Mouse (Mus musculus) testis, adult 2 months (tissue): ENCODE measurements around the gene Fto. TPM values are rescaled to one million over a fixed set of nuclear protein-coding genes. Genes with fewer than 3 reads are reported as not detected.

ENCODE experiments used
- H3K27ac ChIP-seq: fragments of 200-500 bp; 2 replicates; pipeline ENCODE4 v1.5.1; 2012; ENCODE audit warnings: low read depth, low read length; ENCODE audit not compliant: control insufficient read depth, insufficient read depth
- H3K27me3 ChIP-seq: fragments of 200-500 bp; 2 replicates; pipeline ENCODE4 v1.6.1; 2012; ENCODE audit warnings: mild to moderate bottlenecking, low read length, moderate library complexity; ENCODE audit not compliant: control insufficient read depth, insufficient read depth
- H3K36me3 ChIP-seq: fragments of 200-500 bp; 2 replicates; pipeline ENCODE4 v1.6.1; 2012; ENCODE audit warnings: mild to moderate bottlenecking, low read length; ENCODE audit not compliant: control insufficient read depth, insufficient read depth
- H3K4me1 ChIP-seq: fragments of 200-500 bp; 2 replicates; pipeline ENCODE4 v1.6.1; 2012; ENCODE audit warnings: low read length; ENCODE audit not compliant: control insufficient read depth, insufficient read depth
- H3K4me3 ChIP-seq: fragments of 200-500 bp; 2 replicates; pipeline ENCODE4 v1.5.1; 2012; ENCODE audit warnings: low read depth, mild to moderate bottlenecking, low read length, moderate library complexity, mixed read lengths; ENCODE audit not compliant: control insufficient read depth
- CTCF ChIP-seq: fragments of 200-500 bp; IDR thresholded peaks from 2 replicates; pipeline ENCODE4 v1.5.1; 2012; ENCODE audit warnings: low read depth, mild to moderate bottlenecking, inconsistent platforms, low read length, moderate library complexity; ENCODE audit not compliant: control insufficient read depth, insufficient read depth, insufficient replicate concordance
- POLR2A ChIP-seq: fragments of 200-500 bp; IDR thresholded peaks from 2 replicates; pipeline ENCODE4 v1.6.1; 2012; ENCODE audit warnings: low read depth, mild to moderate bottlenecking, inconsistent platforms, low read length, moderate library complexity; ENCODE audit not compliant: control insufficient read depth
- polyA plus RNA-seq: library from polyadenylated mRNA; depleted of rRNA; stranded (reverse); fragments of >200 nt; gene quantifications from 2 replicates; pipeline ENCODE4 v1.2.3, GENCODE M21; 2012

Fto gene
- polyA plus RNA-seq, 1 experiment, result 56.4 TPM

DNA sequence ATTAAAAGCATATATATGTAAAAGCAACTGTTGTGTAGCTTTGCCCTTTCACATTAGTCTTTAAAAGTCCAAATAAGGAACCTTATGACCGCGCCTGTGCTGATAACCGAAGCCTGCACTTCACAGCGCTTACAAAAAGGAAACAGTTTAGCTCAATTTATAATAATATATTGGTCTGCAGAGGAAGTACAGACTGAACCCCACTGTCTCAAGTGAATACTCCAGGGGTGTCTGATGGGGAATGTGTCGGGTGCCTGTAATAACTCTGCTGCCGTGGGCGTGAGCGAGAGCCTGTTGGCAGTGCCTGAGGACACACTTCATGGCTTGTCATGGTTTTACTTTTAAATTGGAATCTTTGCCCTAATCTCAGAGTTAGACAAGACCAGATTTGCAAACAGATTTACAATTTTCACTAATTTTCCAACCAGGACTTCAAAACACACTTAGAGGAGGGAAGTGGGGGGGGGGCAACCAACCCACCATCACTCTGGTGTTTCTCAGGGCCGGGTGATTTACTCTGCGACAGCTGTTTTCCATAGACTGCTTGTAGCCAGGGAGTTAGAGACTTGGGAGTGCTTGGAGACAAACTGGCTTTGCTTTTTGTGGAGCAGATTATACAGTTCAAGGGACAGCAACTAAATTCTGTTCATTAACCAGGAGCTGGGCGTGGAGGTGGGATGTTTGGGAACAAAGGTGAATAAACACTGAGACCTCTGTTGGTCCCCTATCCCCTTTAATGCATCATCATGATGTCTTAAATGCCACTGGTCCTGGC, 131.5 kb downstream of the Fto start:
- H3K4me3 ChIP-seq, result no peak overlapping the region
- H3K36me3 ChIP-seq, result no peaks in the 10 kb centered on the region
- no peak overlapping the region for H3K27ac ChIP-seq
- H3K4me1 ChIP-seq, result no peaks in the 10 kb centered on the region; the same call in 1 of the 2 replicates
- H3K27me3 ChIP-seq, result no peaks in the 10 kb centered on the region
- no peak for TF ChIP-seq POLR2A
- TF ChIP-seq CTCF, result no peak

DNA sequence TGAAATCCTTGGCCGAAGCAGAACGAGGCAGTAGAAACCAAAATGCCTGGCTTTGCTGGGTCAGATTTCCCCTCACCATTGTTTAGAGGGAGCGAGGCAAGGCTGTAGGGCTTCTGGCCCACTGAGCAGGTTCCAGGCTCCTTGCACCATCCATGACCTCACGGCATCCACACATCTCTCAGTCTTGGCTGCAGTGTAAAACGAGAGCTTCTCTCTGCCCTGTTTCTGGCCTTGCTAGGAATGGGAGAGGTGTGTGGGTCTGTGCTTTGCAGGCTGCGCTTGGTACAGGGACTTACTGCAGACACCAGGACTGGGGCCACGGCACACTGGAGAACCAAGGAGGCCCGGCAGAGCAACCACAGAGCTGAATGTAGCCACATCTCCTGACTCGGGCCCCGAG, 132.2 kb downstream of the Fto start:
- TF ChIP-seq POLR2A (no peak), CTCF (no peak)
- Histone ChIP-seq H3K27me3 (no peaks in the 10 kb centered on the region), H3K4me3 (no peak overlapping the region), H3K4me1 (no peaks in the 10 kb centered on the region; the same call in 1 of the 2 replicates), H3K27ac (no peak overlapping the region), H3K36me3 (no peaks in the 10 kb centered on the region)

GRCm38 (mm10) chr8:91446008-91446407, 132.7 kb downstream of the Fto start:
- no peak overlapping the region for H3K4me3 ChIP-seq
- H3K27me3 ChIP-seq, result no peaks in the 10 kb centered on the region
- no peak for TF ChIP-seq POLR2A
- TF ChIP-seq CTCF, result no peak
- no peaks in the 10 kb centered on the region; the same call in 1 of the 2 replicates for H3K4me1 ChIP-seq
- H3K36me3 ChIP-seq, result no peaks in the 10 kb centered on the region
- H3K27ac ChIP-seq, result no peak overlapping the region

DNA sequence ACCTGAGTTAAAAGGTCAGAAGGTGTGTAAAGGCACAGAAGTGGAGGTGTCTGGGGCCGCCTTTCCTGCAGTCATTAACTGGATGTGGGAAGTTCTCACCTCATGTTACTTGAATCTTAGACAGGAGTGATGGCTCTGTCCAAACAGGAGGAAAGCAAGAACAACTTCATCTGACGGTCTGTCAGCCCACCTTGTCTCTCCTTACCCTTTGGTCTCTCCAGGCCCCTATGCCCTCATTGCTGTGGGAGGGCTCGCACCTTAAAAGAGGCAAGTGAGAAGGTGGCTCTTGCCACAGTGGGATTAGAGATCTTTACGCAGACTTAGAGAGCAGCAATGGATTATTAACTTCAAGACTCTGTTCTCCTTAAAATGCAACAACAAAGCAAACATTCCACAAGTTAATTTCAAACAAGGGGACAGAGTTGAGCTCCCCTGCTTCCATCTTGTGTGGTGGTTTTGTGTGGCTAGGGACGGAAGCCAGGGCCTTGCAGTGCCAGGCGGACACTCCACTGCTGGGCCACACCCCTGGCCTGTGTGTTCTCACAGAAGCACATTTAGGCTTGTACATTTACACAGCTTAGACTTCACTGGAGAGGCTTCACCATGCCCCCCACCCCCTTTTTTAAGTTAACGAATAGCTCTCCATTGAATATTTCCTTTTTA, 135.5 kb downstream of the Fto start:
- H3K27ac ChIP-seq, result no peak overlapping the region
- H3K36me3 ChIP-seq, result no peaks in the 10 kb centered on the region
- no peaks in the 10 kb centered on the region for H3K27me3 ChIP-seq
- no peaks in the 10 kb centered on the region; the same call in 1 of the 2 replicates for H3K4me1 ChIP-seq
- no peak for TF ChIP-seq CTCF
- TF ChIP-seq POLR2A, result no peak
- no peak overlapping the region for H3K4me3 ChIP-seq

- TF ChIP-seq CTCF, result no peak
- no peak for TF ChIP-seq POLR2A
Observed at GRCm38 (mm10) chr8:91454926-91455325, 141.6 kb downstream of the Fto start.

GRCm38 (mm10) chr8:91455591-91455990, 142.3 kb downstream of the Fto start:
- H3K36me3 ChIP-seq, result no peaks in the 10 kb centered on the region
- H3K4me3 ChIP-seq, result no peak overlapping the region
- TF ChIP-seq CTCF (no peak), POLR2A (no peak)
- H3K4me1 ChIP-seq, result no peaks in the 10 kb centered on the region
- H3K27ac ChIP-seq, result no peak overlapping the region
- no peaks in the 10 kb centered on the region for H3K27me3 ChIP-seq

More at GRCm38 (mm10) chr8:91454926-91455325, 141.6 kb downstream of the Fto start:
- no peak overlapping the region for H3K4me3 ChIP-seq
- H3K36me3 ChIP-seq, result no peaks in the 10 kb centered on the region
- no peaks in the 10 kb centered on the region for H3K27me3 ChIP-seq
- no peaks in the 10 kb centered on the region for H3K4me1 ChIP-seq
- H3K27ac ChIP-seq, result no peak overlapping the region

GRCm38 (mm10) chr8:91458016-91458415, 144.7 kb downstream of the Fto start:
- H3K27ac ChIP-seq, result no peak overlapping the region
- TF ChIP-seq CTCF (no peak), POLR2A (no peak)
- no peaks in the 10 kb centered on the region for H3K4me1 ChIP-seq

More at GRCm38 (mm10) chr8:91458016-91458415, 144.7 kb downstream of the Fto start:
- H3K36me3 ChIP-seq, result no peaks in the 10 kb centered on the region
- H3K27me3 ChIP-seq, result no peaks in the 10 kb centered on the region
- no peak overlapping the region for H3K4me3 ChIP-seq
